15 mouse cellular contexts compared by ENCODE assay signal in the genomic region with DNA sequence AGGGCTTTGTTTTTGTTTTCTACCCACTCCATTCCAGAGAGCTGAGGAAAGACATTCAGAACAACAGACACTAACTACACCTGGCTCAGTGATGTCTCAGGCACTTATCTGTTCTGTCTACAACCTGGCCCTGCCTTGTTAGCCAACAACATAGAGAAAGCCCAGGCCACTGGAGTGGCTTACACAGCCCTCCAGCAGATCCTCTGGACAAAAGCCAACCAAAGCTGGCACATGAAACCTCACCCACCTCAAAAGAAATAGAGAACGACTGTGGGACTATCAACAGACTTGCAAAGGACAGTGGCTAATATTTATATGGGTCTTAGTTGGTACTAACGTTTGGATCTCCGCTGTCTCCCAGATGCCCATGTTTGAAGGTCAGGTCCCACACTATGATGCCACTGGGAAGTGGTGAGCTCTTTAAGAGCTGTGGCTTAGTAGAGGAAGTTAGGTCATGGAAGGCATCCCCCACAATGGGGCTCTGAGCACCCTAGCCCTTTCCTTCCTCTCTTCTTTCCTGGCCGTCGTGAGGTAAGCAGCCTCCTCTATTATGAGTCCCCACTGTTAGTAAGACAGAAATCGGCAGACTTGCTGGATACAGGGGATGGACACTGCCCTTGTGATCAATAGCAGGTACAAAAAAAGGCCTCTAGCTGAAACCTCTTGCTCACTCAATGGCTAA. TPM values are rescaled to one million over a fixed set of nuclear protein-coding genes. Genes with fewer than 3 reads are reported as not detected.
DNase-seq lines count a peak whose midpoint lies in the region; ATAC-seq lines count a peak whose summit lies in the region.
"Had no signal": no experiment of that assay in that cellular context is flagged by ENCODE, and none has a peak within 500 bp of the region (broad histone marks: within the 10 kb centered on the region; RNA-seq: fewer than 3 reads in every experiment).

No protein-coding gene starts in this region.

- H3K9ac ChIP-seq in heart, embryonic 13.5 days: no peak overlapping the region
- no peak overlapping the region for H3K9ac ChIP-seq in stomach, embryonic 16.5 days (ENCODE audit: low read length)
- H3K9ac ChIP-seq: limb, embryonic 15.5 days; lung, embryonic 15.5 days; neural tube, embryonic 13.5 days had no signal

- no peak for ATAC-seq in heart, embryonic 13.5 days (ENCODE audit: extremely low read depth, insufficient number of reproducible peaks, low FRiP score, low TSS enrichment)
- no peak; the same call in 1 of the 2 replicates for ATAC-seq in stomach, embryonic 16.5 days (ENCODE audit: insufficient read depth, low FRiP score)

- peaks cover 70% of the 10 kb centered on the region for H3K4me1 ChIP-seq in heart, embryonic 13.5 days
- H3K4me1 ChIP-seq in stomach, embryonic 16.5 days (ENCODE audit: control insufficient read depth, insufficient read depth, low read length): peaks cover 26% of the 10 kb centered on the region

- peak; percentile 94 for DNase-seq in heart, adult 11 months
- DNase-seq in heart, postnatal 14 days: no peak
- peak; percentile 36 to 49 for DNase-seq in spleen, postnatal 36 days (ENCODE audit: low spot score in 2 of 2)
- no peak for DNase-seq in spleen, adult 12 weeks (ENCODE audit: low spot score)
- DNase-seq in gastrocnemius, postnatal 14 days: no peak
- no peak for DNase-seq in retina, embryonic 14.5 days (ENCODE audit: low spot score)
- DNase-seq: adrenal gland, postnatal 25 days; kidney, adult 11 months; midbrain, embryonic 14.5 days; retina, postnatal 1 day had no signal

- H3K36me3 ChIP-seq in heart, embryonic 13.5 days: no peaks in the 10 kb centered on the region
- H3K36me3 ChIP-seq in stomach, embryonic 16.5 days (ENCODE audit: control insufficient read depth, insufficient read depth, low read length): no peaks in the 10 kb centered on the region
- H3K36me3 ChIP-seq: limb, embryonic 15.5 days; lung, embryonic 15.5 days; neural tube, embryonic 13.5 days had no signal

- 55% methylated on average over 6 of the region's 6 CpGs for WGBS in heart, embryonic 13.5 days
- WGBS in stomach, embryonic 16.5 days: 78% methylated on average over 6 of the region's 6 CpGs

- 0 out of 2 replicates have a peak overlapping the region, but pooled peaks have one; percentile 26 for H3K27ac ChIP-seq in heart, embryonic 13.5 days (replicated peaks)
- 0 out of 2 replicates have a peak overlapping the region, but pooled peaks have one; percentile 5 for H3K27ac ChIP-seq in stomach, embryonic 16.5 days (ENCODE audit: low read length)
- H3K27ac ChIP-seq: limb, embryonic 15.5 days; lung, embryonic 15.5 days; neural tube, embryonic 13.5 days had no signal

- no peak overlapping the region for H3K4me2 ChIP-seq in heart, embryonic 13.5 days
- no peak overlapping the region for H3K4me2 ChIP-seq in stomach, embryonic 16.5 days (ENCODE audit: low read depth, low read length)
- H3K4me2 ChIP-seq: limb, embryonic 15.5 days; lung, embryonic 15.5 days; neural tube, embryonic 13.5 days had no signal

- peaks cover 11% of the 10 kb centered on the region for H3K27me3 ChIP-seq in heart, embryonic 13.5 days (replicated peaks)
- H3K27me3 ChIP-seq in stomach, embryonic 16.5 days (ENCODE audit: control insufficient read depth, insufficient read depth, low read length): no peaks in the 10 kb centered on the region
- H3K27me3 ChIP-seq: limb, embryonic 15.5 days; lung, embryonic 15.5 days; neural tube, embryonic 13.5 days had no signal

- intact Hi-C loops in heart, postnatal 14 days (cut with DNase I): no loop called here
- intact Hi-C loops in gastrocnemius, postnatal 14 days (cut with DNase I; ENCODE audit: low total_unique reads): no loop called here

- no peak overlapping the region for H3K4me3 ChIP-seq in heart, embryonic 13.5 days
- no peak overlapping the region for H3K4me3 ChIP-seq in stomach, embryonic 16.5 days (replicated peaks; ENCODE audit: low read length)
- H3K4me3 ChIP-seq: limb, embryonic 15.5 days; lung, embryonic 15.5 days; neural tube, embryonic 13.5 days had no signal

- no peaks in the 10 kb centered on the region for H3K9me3 ChIP-seq in heart, embryonic 13.5 days
- H3K9me3 ChIP-seq in stomach, embryonic 16.5 days (replicated peaks; ENCODE audit: control insufficient read depth, low read length): no peaks in the 10 kb centered on the region
- H3K9me3 ChIP-seq: limb, embryonic 15.5 days; lung, embryonic 15.5 days; neural tube, embryonic 13.5 days had no signal

RNA-seq across cellular contexts. Expression of a gene that starts 10.1 kb away (rescaled TPM):
- total RNA-seq in heart, postnatal 14 days (2021): 10 to 100 TPM; 75.1 to 77.5 TPM
- polyA plus RNA-seq in heart, embryonic 13.5 days (2015; fragmentation: Nextera tagmentation; extraction: Ambion mirVana): 33.3 and 39.8 TPM in 2 replicates
- 43.0 and 44.8 TPM in 2 replicates for polyA plus RNA-seq in stomach, embryonic 16.5 days (2015; fragmentation: Nextera tagmentation; extraction: Ambion mirVana)
- 10 to 100 TPM; 35.2 to 55.0 TPM for total RNA-seq in gastrocnemius, postnatal 14 days (2021)

Comparison
In these comparisons a context has a peak if more than half of its experiments do, and no peak if none do; other contexts are left out.
1. DNase-seq: peak in heart, adult 11 months (single experiment) and spleen, postnatal 36 days (2 of 2); none in heart, postnatal 14 days (0 of 2), spleen, adult 12 weeks (single experiment), gastrocnemius, postnatal 14 days (single experiment) and retina, embryonic 14.5 days (single experiment).